9 mouse cellular contexts compared by ENCODE assay signal in the genomic region with DNA sequence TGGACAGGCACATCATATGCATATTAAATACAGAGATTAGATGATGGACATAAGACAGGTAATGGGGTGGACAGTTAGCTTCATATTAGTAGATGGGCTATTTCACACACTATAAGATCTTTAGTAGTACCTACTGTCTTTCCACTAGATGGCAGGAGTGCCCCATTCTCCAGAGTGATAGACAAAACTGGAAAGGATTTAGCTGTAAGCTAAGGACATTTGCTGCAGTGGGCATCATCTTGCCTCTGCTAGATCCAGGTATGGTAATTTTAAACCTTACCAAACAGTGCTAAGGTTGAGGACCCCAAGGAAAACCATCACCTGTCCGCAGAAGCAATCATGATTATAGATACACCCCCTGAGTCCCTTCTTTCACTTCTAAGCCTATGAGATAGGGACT. TPM values are rescaled to one million over a fixed set of nuclear protein-coding genes. Genes with fewer than 3 reads are reported as not detected.
DNase-seq lines count a peak whose midpoint lies in the region; ATAC-seq and TF ChIP-seq lines count a peak whose summit lies in the region.
"Had no signal": no experiment of that assay in that cellular context is flagged by ENCODE, and none has a peak within 500 bp of the region (broad histone marks: within the 10 kb centered on the region; RNA-seq: fewer than 3 reads in every experiment).

No protein-coding gene starts in this region.

- DNase-seq in heart, adult 2 months = no peak
- peak; percentile 23 for DNase-seq in A20 (ENCODE audit: low read depth, low spot score)
- peak; percentile 21 for DNase-seq in adipocyte (ENCODE audit: low spot score)
- peak; percentile 44 for DNase-seq in hindbrain, embryonic 11.5 days (ENCODE audit: low spot score)
- no peak for DNase-seq in spleen, postnatal 14 days (ENCODE audit: low spot score in 2 of 2)
- no peak for DNase-seq in urinary bladder, postnatal 10 days (ENCODE audit: low spot score)

- peak; percentile 69 for TF ChIP-seq CTCF in heart, adult 2 months (IDR thresholded peaks at IDR 0.05)

- H3K36me3 ChIP-seq in heart, adult 2 months (ENCODE audit: control insufficient read depth, insufficient read depth, low read length) = no peaks in the 10 kb centered on the region
- no peaks in the 10 kb centered on the region for H3K36me3 ChIP-seq in heart, embryonic 11.5 days (ENCODE audit: control insufficient read depth, insufficient read depth, low read length)
- H3K36me3 ChIP-seq in hindbrain, embryonic 11.5 days (ENCODE audit: control insufficient read depth, insufficient read depth, low read length) = no peaks in the 10 kb centered on the region

- H3K4me3 ChIP-seq in heart, adult 2 months = no peak overlapping the region
- no peak overlapping the region for H3K4me3 ChIP-seq in heart, embryonic 11.5 days (ENCODE audit: low read depth, low read length)
- H3K4me3 ChIP-seq in hindbrain, embryonic 11.5 days (ENCODE audit: low read depth, low read length) = no peak overlapping the region

- no peaks in the 10 kb centered on the region for H3K27me3 ChIP-seq in heart, adult 2 months (ENCODE audit: control insufficient read depth, insufficient read depth, low read length)
- no peaks in the 10 kb centered on the region for H3K27me3 ChIP-seq in heart, embryonic 11.5 days (ENCODE audit: control insufficient read depth, insufficient read depth, low read length)
- H3K27me3 ChIP-seq in hindbrain, embryonic 11.5 days (ENCODE audit: control insufficient read depth, insufficient read depth, low read length) = no peaks in the 10 kb centered on the region

- no peak for ATAC-seq in heart, embryonic 11.5 days (replicated peaks; ENCODE audit: insufficient number of reproducible peaks, low FRiP score, low TSS enrichment)
- ATAC-seq in hindbrain, embryonic 11.5 days (ENCODE audit: low FRiP score) = no peak
- ATAC-seq in megakaryocyte progenitor cell, adult 5-6 weeks (replicated peaks; ENCODE audit: poor library complexity) = peak; percentile 54

- WGBS in heart, adult 2 months = 61% methylated on average over 1 of the region's 1 CpGs
- WGBS in heart, embryonic 11.5 days (ENCODE audit: insufficient replicate concordance) = 73% methylated on average over 1 of the region's 1 CpGs
- WGBS in hindbrain, embryonic 11.5 days = 79% methylated on average over 1 of the region's 1 CpGs

- no peaks in the 10 kb centered on the region for H3K4me1 ChIP-seq in heart, adult 2 months (ENCODE audit: control insufficient read depth, insufficient read depth, low read length)
- H3K4me1 ChIP-seq in heart, embryonic 11.5 days (ENCODE audit: control insufficient read depth, insufficient read depth, low read length) = no peaks in the 10 kb centered on the region
- no peaks in the 10 kb centered on the region for H3K4me1 ChIP-seq in hindbrain, embryonic 11.5 days (replicated peaks; ENCODE audit: control insufficient read depth, insufficient read depth, low read length)

- intact Hi-C loops in heart, adult 2 months (cut with DNase I) = loop anchor here (5.0 kb wide), 1 partner anchor 199 kb away; no protein-coding TSS in a partner anchor

- H3K4me2 ChIP-seq in heart, embryonic 11.5 days = no peak overlapping the region
- no peak overlapping the region for H3K4me2 ChIP-seq in hindbrain, embryonic 11.5 days (replicated peaks; ENCODE audit: low read depth, low read length)

- H3K9ac ChIP-seq in heart, adult 2 months (ENCODE audit: low read depth, low read length) = no peak overlapping the region
- H3K9ac ChIP-seq in heart, embryonic 11.5 days (ENCODE audit: low read depth, low read length) = no peak overlapping the region
- no peak overlapping the region for H3K9ac ChIP-seq in hindbrain, embryonic 11.5 days (ENCODE audit: low read depth, low read length)

- no peak for TF ChIP-seq EP300 in heart, adult 2 months (IDR thresholded peaks at IDR 0.05; ENCODE audit: insufficient read depth, low read depth, low read length)

- no peaks in the 10 kb centered on the region for H3K79me2 ChIP-seq in heart, adult 2 months (replicated peaks; ENCODE audit: control insufficient read depth, insufficient read depth, low read length)

- no peak for TF ChIP-seq POLR2A in heart, adult 2 months (IDR thresholded peaks at IDR 0.05; ENCODE audit: insufficient read depth, low read depth, low read length)

- H3K27ac ChIP-seq in heart, adult 2 months = no peak overlapping the region
- no peak overlapping the region for H3K27ac ChIP-seq in heart, embryonic 11.5 days (ENCODE audit: low read depth, low read length)
- no peak overlapping the region for H3K27ac ChIP-seq in hindbrain, embryonic 11.5 days (ENCODE audit: low read depth, low read length)

- H3K9me3 ChIP-seq in heart, embryonic 11.5 days (replicated peaks; ENCODE audit: control insufficient read depth, low read length) = no peaks in the 10 kb centered on the region
- no peaks in the 10 kb centered on the region for H3K9me3 ChIP-seq in hindbrain, embryonic 11.5 days (ENCODE audit: control insufficient read depth, low read length)

RNA-seq across cellular contexts. Expression of a gene that starts 55.3 kb away (rescaled TPM):
- not detected for total RNA-seq in heart, adult 2 months (2021)
- polyA plus RNA-seq in heart, adult 2 months (2012; rRNA removed) = not detected in 2 replicates
- polyA plus RNA-seq in heart, embryonic 11.5 days (2014; fragmentation: Nextera tagmentation; extraction: Ambion mirVana) = not detected in 2 replicates
- not detected in 2 replicates for polyA plus RNA-seq in hindbrain, embryonic 11.5 days (2014; fragmentation: Nextera tagmentation; extraction: Ambion mirVana)
- total RNA-seq in megakaryocyte progenitor cell, adult 5-6 weeks (2015) = not detected in 2 replicates
- not detected in 2 replicates for total RNA-seq in megakaryocyte progenitor cell, adult 5-6 weeks (2017)
- polyA plus RNA-seq: intestine, embryonic 14.5 days had no signal

Comparison
In these comparisons a context has a peak if more than half of its experiments do, and no peak if none do; other contexts are left out.
1. DNase-seq: peak in A20 (single experiment), adipocyte (single experiment) and hindbrain, embryonic 11.5 days (single experiment); none in heart, adult 2 months (0 of 2), spleen, postnatal 14 days (0 of 2) and urinary bladder, postnatal 10 days (single experiment).